ENCODE assay signal across 17 mouse cellular contexts in genomic region chr6:97551884-97552283, GRCm38 (mm10).
DNase-seq lines count a peak whose midpoint lies in the region; ATAC-seq and TF ChIP-seq lines count a peak whose summit lies in the region.
"Had no signal": no experiment of that assay in that cellular context is flagged by ENCODE, and none has a peak within 500 bp of the region (broad histone marks: within the 10 kb centered on the region; RNA-seq: fewer than 3 reads in every experiment).

No protein-coding gene starts in this region.

- H3K36me3 ChIP-seq in kidney, postnatal 0 days (ENCODE audit: insufficient read depth, low read length) = no peaks in the 10 kb centered on the region
- no peaks in the 10 kb centered on the region for H3K36me3 ChIP-seq in forebrain, embryonic 14.5 days (ENCODE audit: control insufficient read depth, insufficient read depth, low read length)
- peaks cover 3% of the 10 kb centered on the region; the same call in 1 of the 2 replicates for H3K36me3 ChIP-seq in forebrain, postnatal 0 days (ENCODE audit: insufficient read depth)
- H3K36me3 ChIP-seq in midbrain, postnatal 0 days (ENCODE audit: insufficient read depth, low read length) = no peaks in the 10 kb centered on the region
- H3K36me3 ChIP-seq: G1E; limb, embryonic 12.5 days had no signal

- WGBS in kidney, postnatal 0 days = 51% methylated on average over 8 of the region's 8 CpGs
- 46% methylated on average over 8 of the region's 8 CpGs for WGBS in forebrain, embryonic 14.5 days
- WGBS in forebrain, postnatal 0 days = 37% methylated on average over 8 of the region's 8 CpGs
- WGBS in midbrain, postnatal 0 days = 47% methylated on average over 8 of the region's 8 CpGs

- H3K9me3 ChIP-seq in kidney, postnatal 0 days (replicated peaks; ENCODE audit: low read length) = no peaks in the 10 kb centered on the region
- no peaks in the 10 kb centered on the region for H3K9me3 ChIP-seq in forebrain, embryonic 14.5 days (replicated peaks; ENCODE audit: control insufficient read depth, low read length)
- H3K9me3 ChIP-seq in forebrain, postnatal 0 days (ENCODE audit: low read length) = no peaks in the 10 kb centered on the region; the same call in 1 of the 2 replicates
- H3K9me3 ChIP-seq in midbrain, postnatal 0 days (ENCODE audit: low read length) = no peaks in the 10 kb centered on the region
- H3K9me3 ChIP-seq: limb, embryonic 12.5 days had no signal

- no peak overlapping the region for H3K4me3 ChIP-seq in kidney, postnatal 0 days (replicated peaks; ENCODE audit: low read depth, low read length)
- H3K4me3 ChIP-seq in forebrain, embryonic 14.5 days (ENCODE audit: low read depth, low read length) = no peak overlapping the region
- H3K4me3 ChIP-seq in forebrain, postnatal 0 days (ENCODE audit: low read depth, low read length) = no peak overlapping the region
- H3K4me3 ChIP-seq in midbrain, postnatal 0 days (ENCODE audit: low read depth, low read length) = no peak overlapping the region
- H3K4me3 ChIP-seq: limb, embryonic 12.5 days had no signal

- H3K4me2 ChIP-seq in kidney, postnatal 0 days (ENCODE audit: low read length) = no peak overlapping the region
- H3K4me2 ChIP-seq in forebrain, embryonic 14.5 days (ENCODE audit: low read length) = peak overlapping the region; percentile 16; the same call in 1 of the 2 replicates
- 0 out of 2 replicates have a peak overlapping the region, but pooled peaks have one; percentile 10 for H3K4me2 ChIP-seq in forebrain, postnatal 0 days (ENCODE audit: low read depth)
- H3K4me2 ChIP-seq in midbrain, postnatal 0 days (ENCODE audit: low read depth, low read length, poor library complexity, severe bottlenecking) = no peak overlapping the region
- H3K4me2 ChIP-seq: heart, embryonic 11.5 days; limb, embryonic 12.5 days had no signal

- no peaks in the 10 kb centered on the region for H3K4me1 ChIP-seq in kidney, postnatal 0 days (replicated peaks; ENCODE audit: insufficient read depth, low read length)
- peaks cover 42% of the 10 kb centered on the region for H3K4me1 ChIP-seq in forebrain, embryonic 14.5 days (ENCODE audit: control insufficient read depth, insufficient read depth, low read length)
- H3K4me1 ChIP-seq in forebrain, postnatal 0 days (ENCODE audit: insufficient read depth) = peaks cover 18% of the 10 kb centered on the region
- H3K4me1 ChIP-seq in midbrain, postnatal 0 days (ENCODE audit: insufficient read depth, low read length) = 0 out of 2 replicates have a peak, but pooled peaks cover 3% of the 10 kb centered on the region
- H3K4me1 ChIP-seq: limb, embryonic 12.5 days had no signal

- TF ChIP-seq CTCF in kidney, postnatal 0 days (IDR thresholded peaks at IDR 0.05; ENCODE audit: low read depth) = no peak
- TF ChIP-seq CTCF in forebrain, postnatal 0 days (IDR thresholded peaks at IDR 0.05; ENCODE audit: low read depth) = no peak
- TF ChIP-seq CTCF in midbrain, postnatal 0 days (IDR thresholded peaks at IDR 0.05) = no peak

- H3K27me3 ChIP-seq in kidney, postnatal 0 days (ENCODE audit: insufficient read depth, low read length) = no peaks in the 10 kb centered on the region
- no peaks in the 10 kb centered on the region for H3K27me3 ChIP-seq in forebrain, embryonic 14.5 days (replicated peaks; ENCODE audit: control insufficient read depth, insufficient read depth, low read length)
- H3K27me3 ChIP-seq in forebrain, postnatal 0 days (ENCODE audit: insufficient read depth, low read length) = no peaks in the 10 kb centered on the region
- no peaks in the 10 kb centered on the region for H3K27me3 ChIP-seq in midbrain, postnatal 0 days (ENCODE audit: insufficient read depth, low read length)
- H3K27me3 ChIP-seq: limb, embryonic 12.5 days had no signal

- no peak overlapping the region for H3K9ac ChIP-seq in kidney, postnatal 0 days (ENCODE audit: low read depth, low read length)
- peak overlapping the region; percentile 33; the same call in 1 of the 2 replicates for H3K9ac ChIP-seq in forebrain, embryonic 14.5 days (ENCODE audit: low read length)
- H3K9ac ChIP-seq in forebrain, postnatal 0 days = no peak overlapping the region
- H3K9ac ChIP-seq in midbrain, postnatal 0 days (replicated peaks; ENCODE audit: low read length, poor library complexity, severe bottlenecking) = no peak overlapping the region
- H3K9ac ChIP-seq: limb, embryonic 12.5 days; liver, postnatal 0 days had no signal

- intact Hi-C loops in heart, postnatal 10 days (cut with DNase I) = no loop called here

- H3K27ac ChIP-seq in kidney, postnatal 0 days = no peak overlapping the region
- peak overlapping the region; percentile 58; the same call in 1 of the 2 replicates for H3K27ac ChIP-seq in forebrain, embryonic 14.5 days (ENCODE audit: low read depth, low read length)
- 0 out of 2 replicates have a peak overlapping the region, but pooled peaks have one; percentile 15 for H3K27ac ChIP-seq in forebrain, postnatal 0 days (ENCODE audit: low read depth, low read length)
- no peak overlapping the region for H3K27ac ChIP-seq in midbrain, postnatal 0 days (ENCODE audit: low read depth, low read length)
- H3K27ac ChIP-seq: limb, embryonic 12.5 days had no signal

- ATAC-seq in kidney, postnatal 0 days (replicated peaks; ENCODE audit: low FRiP score, low read depth) = no peak
- ATAC-seq in forebrain, embryonic 14.5 days = no peak; the same call in 1 of the 2 replicates
- peak; percentile 30; the same call in 1 of the 2 replicates for ATAC-seq in forebrain, postnatal 0 days
- ATAC-seq in midbrain, postnatal 0 days (ENCODE audit: low FRiP score) = no peak
- ATAC-seq: liver, postnatal 0 days had no signal

- DNase-seq in kidney, postnatal 0 days (ENCODE audit: low spot score) = peak; percentile 13
- DNase-seq in kidney, postnatal 4 days = no peak
- peak; percentile 56 for DNase-seq in forebrain, embryonic 14.5 days (ENCODE audit: low spot score)
- no peak for DNase-seq in forebrain, postnatal 0 days
- DNase-seq in midbrain, postnatal 0 days (ENCODE audit: low spot score) = peak; percentile 72
- DNase-seq in urinary bladder, adult 2 months (ENCODE audit: low spot score) = no peak
- no peak for DNase-seq in heart, postnatal 10 days
- DNase-seq: adrenal gland, adult 2 months; cerebellum, adult 2 months; gastrocnemius, postnatal 25 days; kidney, adult 2 months; liver, postnatal 0 days; lung, postnatal 4 days; right cerebral cortex, postnatal 4 days had no signal

Comparison
In these comparisons a context has a peak if more than half of its experiments do, and no peak if none do; other contexts are left out.
1. DNase-seq: peak in kidney, postnatal 0 days (single experiment), forebrain, embryonic 14.5 days (single experiment) and midbrain, postnatal 0 days (single experiment); none in kidney, postnatal 4 days (0 of 2), forebrain, postnatal 0 days (single experiment), urinary bladder, adult 2 months (single experiment) and heart, postnatal 10 days (0 of 2).
2. H3K27ac ChIP-seq: peak in forebrain, embryonic 14.5 days (single experiment) and forebrain, postnatal 0 days (single experiment); none in kidney, postnatal 0 days (single experiment) and midbrain, postnatal 0 days (single experiment).
3. H3K4me2 ChIP-seq: peak in forebrain, embryonic 14.5 days (single experiment) and forebrain, postnatal 0 days (single experiment); none in kidney, postnatal 0 days (single experiment) and midbrain, postnatal 0 days (single experiment).